Comparison of ENCODE assay signal across 20 mouse cellular contexts in genomic region chr11:115353375-115353774, GRCm38 (mm10). TPM values are rescaled to one million over a fixed set of nuclear protein-coding genes. Genes with fewer than 3 reads are reported as not detected.
DNase-seq lines count a peak whose midpoint lies in the region; ATAC-seq and TF ChIP-seq lines count a peak whose summit lies in the region.
"Had no signal": no experiment of that assay in that cellular context is flagged by ENCODE, and none has a peak within 500 bp of the region (broad histone marks: within the 10 kb centered on the region; RNA-seq: fewer than 3 reads in every experiment).

No protein-coding gene starts in this region.

- ATAC-seq in monocyte, adult 5-6 weeks (replicated peaks; ENCODE audit: insufficient number of reproducible peaks, low FRiP score, low TSS enrichment, poor library complexity, severe bottlenecking) = no peak

- H3K27me3 ChIP-seq in C2C12 (ENCODE audit: control insufficient read depth, insufficient read depth, insufficient read length) (no peaks in the 10 kb centered on the region), MEL (ENCODE audit: control insufficient read depth in 1 of 2, insufficient read depth in 2 of 2, low read length in 2 of 2) (no peaks in the 10 kb centered on the region)
- H3K27me3 ChIP-seq: Patski had no signal

- H3K9me3 ChIP-seq in MEL (replicated peaks; ENCODE audit: insufficient read depth, low read length) = no peaks in the 10 kb centered on the region
- H3K9me3 ChIP-seq: G1E had no signal

- H3K4me3 ChIP-seq in C2C12 (ENCODE audit: insufficient read depth, poor library complexity, severe bottlenecking) = no peak overlapping the region
- H3K4me3 ChIP-seq in MEL (ENCODE audit: control insufficient read depth in 1 of 2, insufficient read depth in 1 of 2, low read depth in 2 of 2, low read length in 2 of 2) = no peak overlapping the region

- no peak overlapping the region for H3K9ac ChIP-seq in MEL (ENCODE audit: control insufficient read depth, low read depth, low read length, poor library complexity, severe bottlenecking)

- no peak for TF ChIP-seq POLR2A in MEL (IDR thresholded peaks at IDR 0.05; ENCODE audit: control insufficient read depth in 1 of 2, insufficient read depth in 1 of 2, low read depth in 1 of 2, low read length in 2 of 2, poor library complexity in 1 of 2)

- H3ac ChIP-seq in C2C12 (ENCODE audit: control insufficient read depth, insufficient read length, low read depth) = no peak overlapping the region

- no peaks in the 10 kb centered on the region for H3K79me3 ChIP-seq in C2C12 (ENCODE audit: low read depth)

- H3K79me2 ChIP-seq in C2C12 (ENCODE audit: control insufficient read depth, insufficient read depth) (no peaks in the 10 kb centered on the region), MEL (ENCODE audit: control insufficient read depth, insufficient read depth, low read length, poor library complexity) (no peaks in the 10 kb centered on the region)

- TF ChIP-seq RAD21 in MEL (IDR thresholded peaks at IDR 0.05; ENCODE audit: low read depth, low read length) = no peak

- TF ChIP-seq EP300 in MEL (IDR thresholded peaks at IDR 0.05; ENCODE audit: low read depth in 1 of 2, low read length in 2 of 2) = peak; percentile 23 to 44; a peak in 3 of 4 replicates

- H3K4me1 ChIP-seq in MEL (ENCODE audit: control insufficient read depth in 1 of 2, insufficient read depth in 2 of 2, low read length in 2 of 2) = peaks cover 2 to 11% of the 10 kb centered on the region in 2 experiments; a peak in 2 of 4 replicates

- DNase-seq in MEL (ENCODE audit: low read depth, low spot score) = peak; percentile 44
- DNase-seq in kidney, adult 11 months = no peak
- DNase-seq: adrenal gland, adult 2 months; adrenal gland, adult 8-10 months; adrenal gland, postnatal 25 days; cerebellum, adult 11 months; cerebellum, adult 11-12 months had no signal

- H3K36me3 ChIP-seq in C2C12 (ENCODE audit: control insufficient read depth, insufficient read depth) = no peaks in the 10 kb centered on the region
- H3K36me3 ChIP-seq in MEL (ENCODE audit: control insufficient read depth in 1 of 2, insufficient read depth in 2 of 2, low read length in 2 of 2) = peaks cover 0 to under 1% of the 10 kb centered on the region in 2 experiments; a peak in 1 of 4 replicates
- H3K36me3 ChIP-seq: G1E had no signal

- no peak overlapping the region for H3K27ac ChIP-seq in MEL (ENCODE audit: control insufficient read depth, low read depth, low read length)

- TF ChIP-seq CTCF in C2C12 (IDR thresholded peaks at IDR 0.05; ENCODE audit: control insufficient read depth, insufficient read depth, insufficient read length) (no peak), MEL (IDR thresholded peaks at IDR 0.05 in 2 of 3, conservative IDR thresholded peaks at IDR 0.05 in 1 of 3; ENCODE audit: control insufficient read depth in 1 of 3, insufficient read depth in 1 of 3, low read depth in 2 of 3, low read length in 3 of 3, poor library complexity in 1 of 3, severe bottlenecking in 1 of 3) (no peak)

TF ChIP-seq in C2C12, 6 proteins besides CTCF, POLR2A, EP300 and RAD21:
- TF ChIP-seq USF1 (IDR thresholded peaks at IDR 0.05; ENCODE audit: low read depth) (peak; percentile 5), MYOG (IDR thresholded peaks at IDR 0.05; ENCODE audit: control insufficient read depth, extremely low read depth, insufficient read length) (no peak), FOSL1 (IDR thresholded peaks at IDR 0.05; ENCODE audit: insufficient read depth, low read length, poor library complexity, severe bottlenecking) (no peak), MAX (IDR thresholded peaks at IDR 0.05) (no peak), CEBPB (IDR thresholded peaks at IDR 0.05; ENCODE audit: low read depth) (no peak), MYOD1 (IDR thresholded peaks at IDR 0.05; ENCODE audit: control insufficient read depth, insufficient read length, low read depth) (no peak)

TF ChIP-seq in MEL, 35 proteins besides CTCF, POLR2A, EP300 and RAD21:
- peak; percentile 53; the same call in 1 of the 2 replicates for TF ChIP-seq ETS1 (IDR thresholded peaks at IDR 0.05; ENCODE audit: low read depth, low read length)
- TF ChIP-seq ZNF384 (IDR thresholded peaks at IDR 0.05; ENCODE audit: low read depth, low read length) = no peak
- TF ChIP-seq TAL1 (IDR thresholded peaks at IDR 0.05; ENCODE audit: low read length) = 0 out of 2 replicates have a peak, but pooled peaks have one; percentile 7
- TF ChIP-seq JUND (IDR thresholded peaks at IDR 0.05; ENCODE audit: low read depth, low read length) = no peak
- no peak for TF ChIP-seq SIN3A (IDR thresholded peaks at IDR 0.05; ENCODE audit: low read length)
- peak; percentile 81 for TF ChIP-seq USF1 (IDR thresholded peaks at IDR 0.05; ENCODE audit: low read depth, low read length)
TF ChIP-seq in MEL: peak in this region for 3.

RNA-seq across cellular contexts. Expression of gene Hid1, which starts 14.2 kb away (rescaled TPM):
- polyA plus RNA-seq in C2C12 (2012; fragmentation: generic; extraction: Trizol) (14.4 TPM), MEL (2012; ENCODE audit: insufficient read depth in 1 of 2, insufficient read length in 2 of 2, low read depth in 1 of 2, low replicate concordance in 2 of 2, missing spikeins in 1 of 2) (1 to 10 TPM in 1 of 2 experiments, not detected in 1; 3.0 TPM)
- 0.88 and 1.1 TPM in 2 replicates for total RNA-seq in MEL (2012; rRNA removed)
- total RNA-seq in monocyte, adult 5-6 weeks (2017) = 4.7 to 13.4 TPM (median 7.5 TPM) in 3 replicates
- total RNA-seq: G1E had no signal

RNA-seq across cellular contexts. Expression of gene Otop3, which starts 18.8 kb away (rescaled TPM):
- polyA plus RNA-seq in C2C12 (2012; fragmentation: generic; extraction: Trizol) (not detected), MEL (2012; ENCODE audit: insufficient read depth in 1 of 2, insufficient read length in 2 of 2, low read depth in 1 of 2, low replicate concordance in 2 of 2, missing spikeins in 1 of 2) (not detected)
- total RNA-seq in MEL (2012; rRNA removed) = not detected in 2 replicates
- 0.39 TPM in 1 of 3 replicates, not detected in the others for total RNA-seq in monocyte, adult 5-6 weeks (2017)
- total RNA-seq: adrenal gland, adult 18-20 months; adrenal gland, adult 2 months; adrenal gland, adult 8-10 months; adrenal gland, postnatal 14 days; adrenal gland, postnatal 25 days; adrenal gland, postnatal 36 days; CH12.LX; ES-E14; G1E had no signal
- polyA plus RNA-seq: CD4-positive, CD25-positive, alpha-beta regulatory T cell, adult 4 months; G1E; Patski had no signal

RNA-seq across cellular contexts. Expression of gene Cdr2l, which starts 28.3 kb away (rescaled TPM):
- 23.2 TPM for polyA plus RNA-seq in C2C12 (2012; fragmentation: generic; extraction: Trizol)
- total RNA-seq in MEL (2012; rRNA removed) = 6.3 and 8.2 TPM in 2 replicates
- 1 to 10 TPM in 1 of 2 experiments, not detected in 1; 5.2 TPM for polyA plus RNA-seq in MEL (2012; ENCODE audit: insufficient read depth in 1 of 2, insufficient read length in 2 of 2, low read depth in 1 of 2, low replicate concordance in 2 of 2, missing spikeins in 1 of 2)
- total RNA-seq in monocyte, adult 5-6 weeks (2017) = not detected in 3 replicates
- total RNA-seq: CH12.LX had no signal
- polyA plus RNA-seq: CD4-positive, CD25-positive, alpha-beta regulatory T cell, adult 4 months; G1E had no signal

RNA-seq across cellular contexts. Expression of gene Ush1g, which starts 31.5 kb away (rescaled TPM):
- 0.01 TPM for polyA plus RNA-seq in C2C12 (2012; fragmentation: generic; extraction: Trizol)
- not detected in 2 replicates for total RNA-seq in MEL (2012; rRNA removed)
- polyA plus RNA-seq in MEL (2012; ENCODE audit: insufficient read depth in 1 of 2, insufficient read length in 2 of 2, low read depth in 1 of 2, low replicate concordance in 2 of 2, missing spikeins in 1 of 2) = not detected
- total RNA-seq in monocyte, adult 5-6 weeks (2017) = not detected in 3 replicates
- total RNA-seq: ES-E14 had no signal
- polyA plus RNA-seq: activated CD4-positive, CD25-positive, alpha-beta regulatory T cell, adult 4 months; CD4-positive, CD25-positive, alpha-beta regulatory T cell, adult 4 months; G1E had no signal

RNA-seq across cellular contexts. Expression of gene Otop2, which starts 46.4 kb away (rescaled TPM):
- polyA plus RNA-seq in C2C12 (2012; fragmentation: generic; extraction: Trizol) = not detected
- total RNA-seq in MEL (2012; rRNA removed) = not detected in 2 replicates
- not detected for polyA plus RNA-seq in MEL (2012; ENCODE audit: insufficient read depth in 1 of 2, insufficient read length in 2 of 2, low read depth in 1 of 2, low replicate concordance in 2 of 2, missing spikeins in 1 of 2)
- total RNA-seq in monocyte, adult 5-6 weeks (2017) = not detected in 3 replicates
- total RNA-seq: adrenal gland, adult 18-20 months; adrenal gland, adult 2 months; adrenal gland, adult 8-10 months; adrenal gland, postnatal 10 days; adrenal gland, postnatal 14 days; adrenal gland, postnatal 25 days; adrenal gland, postnatal 36 days; adrenal gland, postnatal 4 days; CH12.LX; G1E had no signal
- polyA plus RNA-seq: activated CD4-positive, CD25-positive, alpha-beta regulatory T cell, adult 4 months; adrenal gland, adult 2 months; CD4-positive, CD25-positive, alpha-beta regulatory T cell, adult 4 months; G1E; Patski had no signal
